Mouse (Mus musculus): Measurements from ENCODE around the gene Thada. TPM values are rescaled to one million over a fixed set of nuclear protein-coding genes. Genes with fewer than 3 reads are reported as not detected.

The Thada gene
- total and polyA plus RNA-seq, 3 experiments: 5.0 to 8.3 (median 7.7) TPM

DNA sequence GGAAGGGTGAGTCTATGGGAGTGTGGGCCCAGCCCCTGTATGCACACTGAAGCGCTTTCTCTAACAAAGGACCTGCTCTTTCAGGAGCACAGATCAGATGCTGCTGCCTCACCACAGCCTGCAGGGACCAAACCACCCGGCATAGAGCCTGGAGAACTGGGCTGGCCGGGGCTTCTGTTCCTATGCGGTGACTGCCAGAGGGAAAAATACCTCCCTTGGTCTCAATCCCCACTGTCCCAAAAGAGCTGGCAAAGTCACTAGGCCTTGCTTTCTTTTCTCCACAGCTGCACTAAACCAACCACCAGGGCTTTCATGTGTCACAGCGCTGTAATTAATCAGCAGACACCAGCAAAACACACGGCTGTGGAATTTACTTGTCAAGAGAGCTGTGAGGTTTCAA lies 191.8 kb downstream of the Thada start:
- intact Hi-C loops (cut with DNase I): loop anchor here (5.0 kb wide), 1 partner anchor 88 kb away; no protein-coding TSS in a partner anchor
- Histone ChIP-seq H3K4me1 (ENCODE audit: control insufficient read depth, insufficient read depth, low read length) (peaks cover 14% of the 10 kb centered on the region), H3K36me3 (ENCODE audit: control insufficient read depth, insufficient read depth, low read length) (no peaks in the 10 kb centered on the region), H3K4me3 (no peak overlapping the region), H3K79me2 (replicated peaks; ENCODE audit: control insufficient read depth, insufficient read depth, low read length) (no peaks in the 10 kb centered on the region), H3K9ac (ENCODE audit: low read depth, low read length) (no peak overlapping the region), H3K27ac (peak overlapping the region; percentile 31), H3K27me3 (ENCODE audit: control insufficient read depth, insufficient read depth, low read length) (no peaks in the 10 kb centered on the region)
- no peak for TF ChIP-seq EP300 (IDR thresholded peaks at IDR 0.05; ENCODE audit: insufficient read depth, low read depth, low read length)
- no peak for TF ChIP-seq CTCF (IDR thresholded peaks at IDR 0.05)
- no peak for TF ChIP-seq POLR2A (IDR thresholded peaks at IDR 0.05; ENCODE audit: insufficient read depth, low read depth, low read length)
- DNase-seq: peak in 1 of 2 experiments; percentile 34
- 67% methylated on average over 6 of the region's 6 CpGs for WGBS

DNA sequence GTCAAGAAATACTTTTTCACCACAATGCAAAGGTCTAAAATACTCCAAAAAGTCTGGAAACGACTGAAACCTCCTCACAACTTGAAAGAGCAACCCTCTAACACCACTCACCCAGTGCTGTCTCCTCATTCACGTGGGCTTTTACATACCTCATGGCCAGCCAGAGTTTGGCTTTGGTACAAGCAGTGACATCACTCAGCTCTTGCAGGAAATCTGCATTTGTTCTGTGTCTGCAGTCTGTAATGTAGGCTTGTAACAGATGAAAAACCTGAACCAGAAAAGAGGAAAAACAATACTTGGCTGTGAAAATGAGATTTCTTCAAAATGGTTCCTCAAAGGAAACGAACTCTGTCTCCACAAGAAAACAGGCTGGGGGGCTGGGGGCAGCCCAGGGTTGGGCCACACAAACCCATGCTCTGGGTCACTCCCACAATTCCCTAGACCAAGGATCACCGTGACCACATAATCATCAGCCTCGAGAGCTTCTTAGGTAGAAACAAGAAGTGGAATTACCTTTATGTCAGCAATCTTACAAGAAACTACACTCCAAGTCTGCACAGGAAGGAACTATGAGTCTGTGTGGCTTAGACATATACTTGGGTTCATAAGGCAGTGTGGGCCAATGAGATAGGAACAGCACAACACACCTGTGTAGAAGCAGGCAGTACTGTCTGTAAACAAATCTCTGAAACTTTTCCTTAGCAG lies 193.3 kb downstream of the Thada start:
- no peaks in the 10 kb centered on the region for H3K27me3 ChIP-seq (ENCODE audit: control insufficient read depth, insufficient read depth, low read length)
- H3K36me3 ChIP-seq (ENCODE audit: control insufficient read depth, insufficient read depth, low read length): peaks cover 3% of the 10 kb centered on the region
- no peak for DNase-seq
- 27% methylated on average over 5 of the region's 5 CpGs for WGBS
- peaks cover 18% of the 10 kb centered on the region for H3K4me1 ChIP-seq (ENCODE audit: control insufficient read depth, insufficient read depth, low read length)
- no peak for TF ChIP-seq CTCF (IDR thresholded peaks at IDR 0.05)
- TF ChIP-seq EP300 (IDR thresholded peaks at IDR 0.05; ENCODE audit: insufficient read depth, low read depth, low read length): no peak
- TF ChIP-seq POLR2A (IDR thresholded peaks at IDR 0.05; ENCODE audit: insufficient read depth, low read depth, low read length): no peak
- peak overlapping the region; percentile 11; the same call in 1 of the 2 replicates for H3K27ac ChIP-seq
- no peak overlapping the region for H3K4me3 ChIP-seq
- H3K79me2 ChIP-seq (replicated peaks; ENCODE audit: control insufficient read depth, insufficient read depth, low read length): no peaks in the 10 kb centered on the region
- H3K9ac ChIP-seq (ENCODE audit: low read depth, low read length): no peak overlapping the region
- intact Hi-C loops (cut with DNase I): loop anchor here (5.0 kb wide), 1 partner anchor 90 kb away; no protein-coding TSS in a partner anchor

DNA sequence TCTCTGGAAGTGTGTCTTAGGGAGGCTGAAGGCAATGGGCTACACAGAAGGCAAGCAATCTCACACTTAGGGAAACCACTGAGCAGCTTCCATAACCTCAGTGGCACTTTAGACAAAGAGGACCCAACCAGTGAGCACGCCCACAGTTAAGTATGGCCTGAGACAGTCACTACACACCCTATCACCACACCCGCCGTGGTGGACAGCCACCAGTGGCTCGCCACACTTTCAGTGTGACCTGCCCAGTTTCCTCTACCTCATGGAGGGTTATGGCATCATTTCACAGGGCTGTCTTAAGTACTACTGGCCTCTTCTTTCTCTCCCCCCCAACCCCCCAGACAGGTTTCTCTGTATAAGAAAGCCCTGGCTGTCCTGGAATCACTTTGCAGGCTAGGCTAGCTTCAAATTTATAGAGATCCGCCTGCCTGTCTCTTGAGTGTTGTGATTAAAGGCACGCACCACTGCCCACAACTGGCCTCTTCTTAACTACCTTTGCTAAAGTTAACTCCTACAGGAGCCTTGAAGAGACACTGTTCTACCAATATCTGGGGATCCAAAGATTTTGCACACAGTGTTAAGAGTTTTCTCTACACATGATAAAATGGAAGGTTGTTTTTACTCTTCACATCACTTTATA lies 194.3 kb downstream of the Thada start:
- H3K79me2 ChIP-seq (replicated peaks; ENCODE audit: control insufficient read depth, insufficient read depth, low read length): no peaks in the 10 kb centered on the region
- intact Hi-C loops (cut with DNase I): loop anchor here (5.0 kb wide), 1 partner anchor 91 kb away; no protein-coding TSS in a partner anchor
- TF ChIP-seq EP300 (IDR thresholded peaks at IDR 0.05; ENCODE audit: insufficient read depth, low read depth, low read length): no peak
- no peak for TF ChIP-seq CTCF (IDR thresholded peaks at IDR 0.05)
- TF ChIP-seq POLR2A (IDR thresholded peaks at IDR 0.05; ENCODE audit: insufficient read depth, low read depth, low read length): no peak

DNA sequence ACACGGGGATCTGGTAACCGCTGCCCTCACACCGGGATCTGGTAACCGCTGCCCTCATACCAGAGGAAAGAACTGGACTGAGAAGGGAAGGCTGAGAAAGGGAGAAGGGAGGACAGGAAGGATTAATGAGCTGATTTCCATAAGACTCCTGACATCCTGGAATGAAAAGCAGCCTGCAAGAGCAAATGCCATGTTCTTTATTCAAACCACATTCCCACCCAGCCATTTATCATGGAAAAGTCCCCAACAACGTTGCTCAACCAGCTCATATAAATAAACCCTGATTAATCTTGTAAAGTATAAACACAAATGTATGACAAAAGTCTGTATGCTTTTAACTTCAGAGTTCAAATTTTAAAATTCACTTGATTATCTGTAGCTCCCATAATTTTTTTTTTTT lies 196.3 kb downstream of the Thada start:
- Histone ChIP-seq H3K9ac (ENCODE audit: low read depth, low read length) (no peak overlapping the region), H3K36me3 (ENCODE audit: control insufficient read depth, insufficient read depth, low read length) (peaks cover 6% of the 10 kb centered on the region), H3K4me3 (no peak overlapping the region), H3K27ac (no peak overlapping the region), H3K4me1 (ENCODE audit: control insufficient read depth, insufficient read depth, low read length) (peaks cover 28% of the 10 kb centered on the region), H3K79me2 (replicated peaks; ENCODE audit: control insufficient read depth, insufficient read depth, low read length) (no peaks in the 10 kb centered on the region), H3K27me3 (ENCODE audit: control insufficient read depth, insufficient read depth, low read length) (no peaks in the 10 kb centered on the region)
- intact Hi-C loops (cut with DNase I): loop anchor here (5.0 kb wide), 2 partner anchors 93 to 118 kb away; no protein-coding TSS in a partner anchor
- DNase-seq: no peak
- WGBS: 92% methylated on average over 5 of the region's 5 CpGs
- TF ChIP-seq EP300 (IDR thresholded peaks at IDR 0.05; ENCODE audit: insufficient read depth, low read depth, low read length) (no peak), CTCF (IDR thresholded peaks at IDR 0.05) (no peak)

More for the DNA sequence above, 194.3 kb downstream of the Thada start:
- H3K27me3 ChIP-seq (ENCODE audit: control insufficient read depth, insufficient read depth, low read length): no peaks in the 10 kb centered on the region
- H3K9ac ChIP-seq (ENCODE audit: low read depth, low read length): no peak overlapping the region
- 94% methylated on average over 6 of the region's 6 CpGs for whole genome bisulfite sequencing
- no peak overlapping the region for H3K4me3 ChIP-seq
- no peak for DNase-seq
- H3K27ac ChIP-seq: no peak overlapping the region
- peaks cover 23% of the 10 kb centered on the region for H3K4me1 ChIP-seq (ENCODE audit: control insufficient read depth, insufficient read depth, low read length)
- peaks cover 3% of the 10 kb centered on the region for H3K36me3 ChIP-seq (ENCODE audit: control insufficient read depth, insufficient read depth, low read length)

- TF ChIP-seq POLR2A (IDR thresholded peaks at IDR 0.05; ENCODE audit: insufficient read depth, low read depth, low read length): no peak; the same call in 1 of the 2 replicates
- 0 out of 2 replicates have a peak, but pooled peaks have one; percentile 18 for TF ChIP-seq EP300 (IDR thresholded peaks at IDR 0.05; ENCODE audit: insufficient read depth, low read depth, low read length)
- no peak for TF ChIP-seq CTCF (IDR thresholded peaks at IDR 0.05)
- 27% methylated on average over 3 of the region's 3 CpGs for WGBS
- no peak overlapping the region for H3K4me3 ChIP-seq
- peaks cover 27% of the 10 kb centered on the region for H3K4me1 ChIP-seq (ENCODE audit: control insufficient read depth, insufficient read depth, low read length)
- no peak overlapping the region for H3K9ac ChIP-seq (ENCODE audit: low read depth, low read length)
- no peaks in the 10 kb centered on the region for H3K79me2 ChIP-seq (replicated peaks; ENCODE audit: control insufficient read depth, insufficient read depth, low read length)
- H3K27ac ChIP-seq: peak overlapping the region; percentile 72
- intact Hi-C loops (cut with DNase I): loop anchor here (5.0 kb wide), 1 partner anchor 119 kb away; no protein-coding TSS in a partner anchor
- DNase-seq: peak; percentile 45 to 56
- H3K27me3 ChIP-seq (ENCODE audit: control insufficient read depth, insufficient read depth, low read length): no peaks in the 10 kb centered on the region
- H3K36me3 ChIP-seq (ENCODE audit: control insufficient read depth, insufficient read depth, low read length): peaks cover 6% of the 10 kb centered on the region
These were observed 197.6 kb downstream of the Thada start for GRCm38 (mm10) chr17:84268450-84268849.

All from heart, adult 2 months (tissue).